Mouse (Mus musculus) frontal cortex, postnatal 25 days (tissue): Measurements from ENCODE around the gene Glt28d2.

Experiments
- DNase-seq, 2 experiments: peaks; one replicate each; pipeline ENCODE4 v3.0.0; 2022; ENCODE audit warnings: low spot score in 2 of 2

Gene Glt28d2

GRCm38 (mm10) chr3:85878911-85879310 lies 8.4 kb downstream of the Glt28d2 start:
- no peak for DNase-seq

- no peak for DNase-seq
Measured at GRCm38 (mm10) chr3:85863996-85864395, 23.3 kb downstream of the Glt28d2 start.

GRCm38 (mm10) chr3:85862886-85863285 lies 24.4 kb downstream of the Glt28d2 start:
- no peak for DNase-seq

GRCm38 (mm10) chr3:85860996-85861395 lies 26.3 kb downstream of the Glt28d2 start:
- DNase-seq = no peak

GRCm38 (mm10) chr3:85859311-85859710 lies 28.0 kb downstream of the Glt28d2 start:
- no peak for DNase-seq

GRCm38 (mm10) chr3:85858140-85859135 lies 28.9 kb downstream of the Glt28d2 start:
- no peak for DNase-seq

GRCm38 (mm10) chr3:85857083-85857482 lies 30.2 kb downstream of the Glt28d2 start:
- no peak for DNase-seq

- no peak for DNase-seq
Measured at GRCm38 (mm10) chr3:85855947-85856346, 31.4 kb downstream of the Glt28d2 start.

GRCm38 (mm10) chr3:85855043-85855442 lies 32.3 kb downstream of the Glt28d2 start:
- DNase-seq = no peak

GRCm38 (mm10) chr3:85854143-85854542 lies 33.2 kb downstream of the Glt28d2 start:
- DNase-seq = no peak

- DNase-seq = no peak
Measured at GRCm38 (mm10) chr3:85853715-85854114, 33.6 kb downstream of the Glt28d2 start.

- DNase-seq = no peak
Measured at GRCm38 (mm10) chr3:85850079-85850478, 37.2 kb downstream of the Glt28d2 start.

- no peak for DNase-seq
Measured at GRCm38 (mm10) chr3:85846316-85846715, 41.0 kb downstream of the Glt28d2 start.

- no peak for DNase-seq
Measured at GRCm38 (mm10) chr3:85845341-85845740, 42.0 kb downstream of the Glt28d2 start.

- DNase-seq = no peak
Measured at GRCm38 (mm10) chr3:85842881-85843218, 44.5 kb downstream of the Glt28d2 start.

GRCm38 (mm10) chr3:85842177-85842880 lies 45.0 kb downstream of the Glt28d2 start:
- no peak for DNase-seq

- DNase-seq = no peak
Measured at GRCm38 (mm10) chr3:85841454-85842176, 45.7 kb downstream of the Glt28d2 start.

GRCm38 (mm10) chr3:85833627-85834026 lies 53.7 kb downstream of the Glt28d2 start:
- DNase-seq = no peak

- DNase-seq = no peak
Measured at GRCm38 (mm10) chr3:85832490-85833155, 54.7 kb downstream of the Glt28d2 start.

- no peak for DNase-seq
Measured at GRCm38 (mm10) chr3:85831785-85832184, 55.5 kb downstream of the Glt28d2 start.

GRCm38 (mm10) chr3:85829047-85829446 lies 58.3 kb downstream of the Glt28d2 start:
- DNase-seq = no peak

GRCm38 (mm10) chr3:85827815-85828214 lies 59.5 kb downstream of the Glt28d2 start:
- no peak for DNase-seq
